Mouse (Mus musculus): ENCODE results near the gene Dio2.
A peak's percentile ranks its signal among the peaks of the same experiment; 100 is the strongest.

Gene Dio2

DNA sequence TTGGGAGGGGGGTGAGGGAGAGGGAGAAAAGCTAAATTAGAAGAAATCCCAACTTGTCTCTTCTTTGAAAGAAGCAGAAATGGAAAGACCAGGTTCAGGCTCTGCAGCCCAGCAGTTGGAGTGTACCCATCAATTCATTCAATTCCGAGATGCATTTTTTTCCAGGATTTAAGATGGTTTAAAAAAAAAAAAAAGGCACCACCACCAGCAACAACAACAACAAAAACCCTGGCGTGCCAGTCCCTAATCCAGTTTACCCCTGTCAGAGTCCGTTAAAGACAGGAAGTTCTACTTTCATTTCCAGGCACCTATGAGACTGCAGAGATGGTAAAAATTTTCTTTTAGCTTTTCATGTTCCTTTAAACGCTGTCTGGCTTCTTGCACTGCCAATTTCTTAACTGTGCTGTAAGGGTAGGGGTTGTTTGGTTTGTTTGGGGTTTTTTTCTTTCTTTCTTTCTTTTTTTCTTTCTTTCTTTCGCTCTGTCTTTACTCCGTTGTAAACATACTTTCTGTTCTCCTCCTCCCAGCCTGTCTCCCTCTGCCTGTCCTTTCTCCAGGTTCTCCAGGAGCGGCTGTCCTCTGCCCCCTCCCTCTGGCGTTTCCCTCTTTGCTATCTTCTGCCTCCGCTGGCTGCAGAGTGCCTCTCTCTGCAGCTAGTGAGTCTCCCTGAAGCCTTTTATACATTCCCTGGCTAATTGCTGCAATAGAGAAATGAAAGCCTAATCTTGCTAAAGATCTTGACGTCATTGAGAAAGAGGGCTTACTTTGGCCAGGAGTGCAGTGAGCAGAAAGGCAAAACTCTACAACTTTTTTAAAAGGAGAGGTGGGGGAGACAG, at the start of gene Dio2:
Dio2 (minus strand) TSS at position 51 of the 836 bp plus-strand sequence.
- peak; percentile 8 for DNase-seq

DNA sequence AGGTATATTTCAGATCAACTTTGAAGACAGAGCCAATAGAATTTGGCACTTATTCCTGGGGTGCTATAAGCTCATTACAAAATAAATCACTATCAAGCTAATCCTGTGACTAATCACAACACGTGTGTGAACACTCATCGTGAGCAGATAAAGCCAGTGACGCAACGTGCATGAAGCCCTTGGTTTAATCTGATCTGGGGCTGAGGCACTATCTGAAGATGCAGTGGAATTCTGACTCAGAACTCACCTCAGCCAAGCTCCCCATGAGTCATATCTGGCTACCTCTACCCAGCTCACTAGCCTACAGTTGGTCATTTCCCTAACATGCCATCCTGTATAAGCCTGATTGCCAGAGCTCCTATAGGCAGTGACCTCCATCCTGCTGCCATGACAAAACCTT, 43.2 kb upstream of the Dio2 start:
- no peak for DNase-seq

DNA sequence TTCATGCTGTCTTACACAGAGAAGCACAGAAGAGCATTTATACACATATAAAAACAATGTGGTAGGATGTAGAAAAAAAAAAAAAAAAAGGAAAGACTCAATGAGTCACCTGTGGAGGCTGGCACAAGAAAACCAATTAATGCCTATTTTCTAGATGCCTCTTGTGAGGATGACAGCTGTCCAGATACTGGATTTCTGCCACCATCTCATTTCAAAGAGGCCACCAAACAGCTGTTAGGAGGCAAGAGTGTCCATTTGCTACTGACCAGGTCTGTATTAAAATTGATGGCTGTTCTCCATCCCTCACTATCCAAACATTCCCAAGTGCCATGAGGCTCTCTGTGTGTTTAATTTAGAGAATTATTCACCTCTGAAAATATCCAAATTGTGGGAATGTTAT, 6.5 kb upstream of the Dio2 start:
- DNase-seq, result no peak

DNA sequence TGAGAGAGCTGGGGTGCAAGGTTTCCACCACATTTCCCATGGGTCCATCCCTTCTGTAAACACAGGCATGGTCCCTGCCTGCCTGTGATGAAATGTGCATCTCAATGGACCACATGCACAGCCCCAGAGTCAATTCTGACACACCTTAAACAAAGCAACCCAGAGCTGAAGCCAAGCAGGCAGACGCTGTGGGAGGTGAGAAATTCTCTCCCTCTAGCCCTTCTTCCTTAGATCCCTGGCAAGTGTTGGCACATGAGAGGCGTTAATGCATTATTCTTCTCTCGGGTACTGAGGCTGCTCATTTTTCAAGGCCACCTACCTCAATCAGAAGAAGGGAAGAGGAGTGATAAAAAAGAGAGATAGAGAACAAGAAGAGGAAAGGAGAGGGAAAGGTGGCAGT, 5.4 kb upstream of the Dio2 start:
- no peak for DNase-seq

DNA sequence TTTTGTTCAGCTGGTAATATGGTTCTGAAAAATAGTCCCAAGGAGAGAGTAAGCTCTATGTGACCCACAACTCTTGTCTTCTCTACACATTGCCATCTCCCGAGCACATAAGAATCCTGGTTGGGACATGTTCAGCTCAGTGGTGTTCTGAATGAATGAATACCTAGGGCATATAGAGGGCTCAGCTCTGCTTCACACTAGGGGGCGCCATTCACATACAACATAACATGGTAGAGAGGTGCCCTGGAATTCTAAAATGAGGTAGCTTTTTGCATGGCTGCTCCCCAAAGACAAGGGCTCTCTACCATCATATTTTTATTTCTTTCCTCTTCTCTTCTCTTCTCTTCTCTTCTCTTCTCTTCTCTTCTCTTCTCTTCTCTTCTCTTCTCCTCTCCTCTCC, 2.2 kb upstream of the Dio2 start:
- peak; percentile 65 for DNase-seq

DNA sequence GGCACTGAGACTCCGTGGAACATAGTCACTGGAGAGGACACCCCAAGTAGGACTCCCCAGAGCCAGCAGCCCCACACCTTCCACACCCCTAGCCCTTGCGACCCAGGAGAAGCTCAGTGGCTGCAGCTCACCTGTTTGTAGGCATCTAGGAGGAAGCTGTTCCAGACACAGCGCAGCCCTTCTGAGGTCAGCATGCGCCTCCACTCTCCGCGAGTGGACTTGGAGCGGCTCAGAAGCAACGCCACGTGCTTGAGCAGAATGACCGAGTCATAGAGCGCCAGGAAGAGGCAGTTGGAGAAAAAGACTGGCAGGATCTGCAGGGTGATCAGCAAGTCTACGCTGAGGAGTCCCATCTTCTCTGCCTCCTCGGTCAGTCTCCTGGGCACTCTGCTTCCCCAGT, 306 bp downstream of the Dio2 start:
- DNase-seq, result peak; percentile 5

DNA sequence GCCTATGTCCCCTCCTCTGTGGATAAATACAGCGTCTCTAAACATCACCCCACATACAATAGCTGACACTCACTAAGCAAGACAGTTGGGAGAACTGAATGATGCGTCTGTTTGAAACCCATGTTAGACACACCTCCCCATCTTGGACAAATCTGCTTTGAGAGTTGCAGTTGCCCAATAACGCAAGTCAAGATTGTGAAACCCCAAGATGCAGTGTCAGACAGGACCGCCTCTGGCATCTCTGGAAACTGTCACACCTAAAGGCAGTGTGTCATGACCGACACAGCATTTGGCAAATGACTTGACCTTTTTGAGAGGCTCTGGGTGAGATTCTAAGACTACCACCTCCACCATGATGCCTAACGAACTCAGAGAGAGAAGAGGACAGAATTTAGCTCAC, 2.8 kb downstream of the Dio2 start:
- no peak for DNase-seq

DNA sequence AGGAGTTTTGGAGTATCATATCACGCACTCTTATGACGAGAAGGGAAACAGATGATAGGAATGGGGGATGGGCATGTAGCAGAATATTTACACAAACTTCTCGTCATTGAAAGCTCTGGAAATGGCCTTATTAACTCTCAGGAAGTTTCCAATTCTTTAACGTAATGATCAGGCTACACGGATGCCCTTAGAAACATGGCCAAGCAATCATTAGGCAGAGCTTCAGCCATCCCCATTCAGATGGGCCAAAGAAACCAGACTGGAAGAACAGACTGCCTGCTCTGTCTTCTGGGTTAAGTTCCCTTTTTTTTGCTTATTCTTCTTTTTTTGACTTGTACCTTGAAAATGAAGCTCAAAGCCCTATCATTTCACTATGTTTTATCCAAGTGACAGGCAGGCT, 3.7 kb downstream of the Dio2 start:
- no peak for DNase-seq

DNA sequence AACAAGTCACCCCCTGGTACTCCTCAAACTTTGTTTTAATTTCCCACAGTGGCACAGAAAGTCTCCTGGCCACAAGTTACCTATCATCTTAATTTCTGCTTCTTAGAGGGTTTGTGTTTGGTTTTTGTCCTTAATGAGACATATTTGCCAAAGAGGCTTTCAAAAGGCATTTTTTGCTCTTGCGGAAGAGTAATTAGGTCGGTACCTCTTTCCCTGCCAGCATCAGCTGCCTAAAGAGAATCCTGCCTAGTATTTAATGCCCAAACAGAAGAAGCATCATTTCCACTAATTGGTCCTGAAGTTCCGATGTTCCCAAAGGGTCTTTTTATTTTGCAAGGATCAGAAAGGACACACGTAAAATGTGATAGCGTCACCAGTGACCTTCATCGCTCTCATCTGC, 4.5 kb downstream of the Dio2 start:
- DNase-seq, result no peak

DNA sequence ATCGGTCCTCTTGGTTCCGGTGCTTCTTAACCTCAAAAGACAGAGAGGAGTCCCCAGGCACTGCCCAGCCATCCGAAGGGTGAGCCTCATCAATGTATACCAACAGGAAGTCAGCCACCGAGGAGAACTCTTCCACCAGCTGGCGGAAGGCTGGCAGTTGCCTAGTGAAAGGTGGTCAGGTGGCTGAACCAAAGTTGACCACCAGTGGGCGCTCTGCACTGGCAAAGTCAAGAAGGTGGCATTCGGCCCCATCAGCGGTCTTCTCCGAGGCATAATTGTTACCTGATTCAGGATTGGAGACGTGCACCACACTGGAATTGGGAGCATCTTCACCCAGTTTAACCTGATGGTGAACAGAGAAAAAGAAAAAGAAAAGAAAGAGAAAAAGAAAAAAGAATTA, 8.6 kb downstream of the Dio2 start:
- peak; percentile 74 for DNase-seq

DNA sequence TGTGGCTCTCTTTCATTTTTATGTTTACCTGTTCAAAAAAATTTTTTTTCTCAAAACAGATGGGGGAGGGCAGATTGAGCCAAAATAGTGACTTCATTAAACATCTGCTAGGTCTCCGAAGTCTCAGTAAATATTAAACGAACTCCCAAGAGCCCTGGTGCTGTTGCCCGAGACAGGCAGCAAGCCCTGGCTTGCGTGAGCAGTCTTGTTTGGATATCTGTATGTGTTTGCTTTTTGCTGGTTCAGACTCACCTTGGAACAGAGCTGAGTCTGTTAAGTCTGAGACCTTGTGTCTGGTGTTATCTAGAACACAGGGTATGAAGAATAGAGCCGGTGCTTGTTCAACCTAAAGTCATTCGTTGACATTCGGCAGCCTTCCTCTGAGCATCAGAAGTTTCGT, 13.1 kb downstream of the Dio2 start:
- no peak for DNase-seq

DNA sequence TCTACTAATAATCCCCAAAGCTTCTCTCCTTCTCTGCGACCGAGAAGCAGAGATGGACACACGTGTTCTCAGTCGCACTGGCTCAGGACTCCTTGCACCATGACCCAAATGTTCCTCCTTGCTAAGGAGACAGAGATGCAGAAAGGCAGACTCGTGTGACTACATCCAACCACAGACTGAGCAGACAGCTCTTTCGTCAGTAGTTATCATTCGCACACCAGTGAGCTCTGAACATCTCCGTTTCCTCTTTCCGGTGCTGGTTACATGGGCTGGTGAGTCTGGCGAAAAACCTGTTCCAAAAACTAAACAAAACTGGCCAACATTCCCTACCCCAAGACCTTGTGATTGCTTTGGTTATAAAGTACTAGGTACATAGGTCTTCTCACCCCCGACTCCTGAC, 13.6 kb downstream of the Dio2 start:
- no peak for DNase-seq

DNA sequence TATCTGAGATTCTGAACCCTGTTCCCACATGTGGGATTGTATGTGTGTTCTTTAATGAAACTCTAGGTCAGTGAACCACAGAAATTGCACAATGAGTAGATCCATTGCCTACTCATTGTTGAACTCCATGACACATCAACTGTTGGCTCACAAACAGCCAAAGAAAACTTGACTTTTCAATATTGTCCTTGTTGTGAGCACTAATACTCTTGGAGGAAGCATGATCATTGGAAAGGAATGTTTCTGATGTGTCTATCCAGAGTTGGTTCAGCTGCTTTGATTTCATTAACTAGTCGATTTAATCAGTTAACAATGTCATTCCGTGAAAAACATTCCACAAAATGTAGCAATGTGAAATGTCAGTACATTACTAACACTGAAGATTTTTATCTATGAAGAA, 44.1 kb downstream of the Dio2 start:
- DNase-seq, result no peak

All from thymus, postnatal 14 days (tissue).